Mouse (Mus musculus) megakaryocyte, embryonic 14.5 days (primary cell): ENCODE data around the gene 4930524J08Rik.

Source experiments
- FLI1 ChIP-seq: IDR thresholded peaks from 2 replicates; pipeline ENCODE4 v1.6.1; 2012; ENCODE audit warnings: low read length, inconsistent platforms, mixed read lengths
- GATA1 ChIP-seq: IDR thresholded peaks from 3 replicates; pipeline ENCODE4 v1.6.1; 2012; ENCODE audit warnings: mixed read lengths, low read length, inconsistent platforms, borderline replicate concordance

DNA sequence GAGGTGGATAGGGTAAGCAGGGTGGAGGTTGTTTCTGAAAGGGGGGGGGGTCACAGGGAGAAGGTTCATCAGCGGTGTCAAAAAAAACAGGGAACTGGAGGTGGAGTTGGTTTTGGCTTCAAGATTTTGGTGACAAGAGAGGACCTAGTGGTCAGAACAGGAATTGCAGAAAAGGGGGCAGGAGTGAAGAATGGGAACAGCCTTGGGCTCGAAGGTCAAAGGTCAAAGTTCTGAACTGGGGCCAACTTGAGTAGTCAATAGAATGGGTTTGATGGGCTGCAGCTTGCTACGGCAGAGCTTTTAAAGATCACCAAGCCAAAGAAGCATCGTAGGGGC lies 28.1 kb downstream of the 4930524J08Rik start:
- TF ChIP-seq FLI1 (no peak), GATA1 (no peak)
